Mouse (Mus musculus) CH12F3 (cell line): ENCODE measurements around the gene Gm13083.
"Not testable (repeated sequence)": the region's sequence is repeated elsewhere in the genome, so short reads cannot be mapped to it uniquely, and the experiment has no call there.

Experiments used
- in situ Hi-C: fragments of 300-500 bp; cut with MboI; formaldehyde crosslinking; loops from 2 replicates; pipeline ENCODE4 v1.14.3; 2020; ENCODE audit warnings: low sequenced_read_pairs

Gm13083 gene

DNA sequence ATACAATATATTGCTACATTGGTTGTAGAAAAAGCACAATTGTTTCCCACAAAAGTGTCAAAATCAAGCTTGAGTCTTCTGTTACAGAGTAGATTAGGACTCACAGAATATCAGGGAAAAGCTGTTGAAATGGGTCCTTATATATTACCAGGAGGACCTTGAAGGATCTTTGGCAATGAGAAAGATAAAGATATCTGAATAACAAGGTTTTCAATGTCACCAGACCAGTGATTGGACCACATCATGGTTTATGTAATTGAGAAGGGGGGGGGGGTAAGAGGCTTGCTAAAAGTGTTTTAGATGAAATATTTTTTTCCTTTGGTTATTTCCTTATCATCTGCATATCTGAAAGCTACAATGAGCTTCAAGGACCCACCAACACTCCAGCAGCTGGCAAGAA, at the start of gene Gm13083:
Gene Gm13083, plus strand, starts transcription at position 301 of the 400 bp plus-strand sequence.
- in situ Hi-C loops = not testable (repeated sequence)

DNA sequence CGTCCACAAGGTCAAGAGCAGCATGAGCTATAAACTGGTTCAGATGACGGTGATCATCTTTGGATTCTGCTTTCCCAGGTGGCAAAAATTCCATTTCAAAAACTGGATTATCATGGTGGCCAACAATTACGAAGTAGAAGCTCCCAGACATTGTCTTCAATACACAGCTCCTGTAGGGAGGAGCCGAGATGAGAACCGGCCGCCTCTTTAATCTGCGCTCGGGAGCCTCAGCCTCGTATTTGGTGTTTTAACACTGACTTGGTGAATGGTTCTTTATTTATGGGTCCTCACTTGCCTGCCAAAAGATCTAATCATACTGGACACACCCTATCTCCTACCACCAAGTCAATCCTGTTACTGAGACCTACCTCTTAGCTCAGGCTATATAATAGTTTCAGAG, 2.9 kb upstream of the Gm13083 start:
- in situ Hi-C loops = not testable (repeated sequence)

DNA sequence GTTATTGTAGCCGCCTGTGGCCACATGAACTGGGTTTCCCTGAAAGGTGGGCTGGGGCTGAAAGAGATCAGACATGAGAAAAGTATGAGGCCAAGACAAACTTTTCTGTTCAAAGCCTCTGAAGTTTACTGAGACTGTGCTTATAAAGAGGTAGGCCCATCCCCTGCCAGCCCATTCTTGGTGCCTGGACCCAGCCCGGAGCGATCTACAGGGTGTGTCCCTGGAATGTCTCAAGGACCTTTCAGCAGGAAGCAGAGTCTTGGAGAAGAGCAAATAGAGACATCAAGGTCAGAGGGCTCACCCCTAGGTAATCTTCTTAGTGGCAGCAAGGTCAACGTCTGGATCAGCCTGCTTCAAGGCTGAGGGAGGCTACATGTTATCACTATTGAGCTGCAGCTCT, 3.3 kb downstream of the Gm13083 start:
- in situ Hi-C loops = not testable (repeated sequence)

DNA sequence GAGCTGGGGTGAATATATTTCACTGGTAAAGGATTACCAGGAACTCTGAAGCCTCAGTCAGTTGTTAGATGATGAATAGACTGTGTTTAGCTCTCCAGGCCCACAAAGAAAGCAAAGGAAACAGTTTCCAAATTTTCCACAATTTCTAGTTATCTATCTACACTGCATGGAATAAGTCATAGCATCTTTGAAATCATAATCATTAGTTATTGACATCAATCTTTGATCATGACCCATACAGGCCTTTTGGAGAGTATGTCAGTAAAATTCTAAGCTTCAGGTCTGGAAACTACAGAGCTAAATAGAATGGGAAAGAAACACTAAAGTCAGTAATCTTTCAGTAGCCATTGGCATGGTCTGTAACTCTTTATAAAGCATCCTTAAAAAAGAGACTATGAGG, 42.3 kb downstream of the Gm13083 start, which contains the start of gene Gm13088:
Gene Gm13088, minus strand, starts transcription at position 101 of the 400 bp plus-strand sequence.
- in situ Hi-C loops = not testable (repeated sequence)
